Mouse (Mus musculus): Measurements from ENCODE around the gene Tmem202.

Tmem202 gene

DNA sequence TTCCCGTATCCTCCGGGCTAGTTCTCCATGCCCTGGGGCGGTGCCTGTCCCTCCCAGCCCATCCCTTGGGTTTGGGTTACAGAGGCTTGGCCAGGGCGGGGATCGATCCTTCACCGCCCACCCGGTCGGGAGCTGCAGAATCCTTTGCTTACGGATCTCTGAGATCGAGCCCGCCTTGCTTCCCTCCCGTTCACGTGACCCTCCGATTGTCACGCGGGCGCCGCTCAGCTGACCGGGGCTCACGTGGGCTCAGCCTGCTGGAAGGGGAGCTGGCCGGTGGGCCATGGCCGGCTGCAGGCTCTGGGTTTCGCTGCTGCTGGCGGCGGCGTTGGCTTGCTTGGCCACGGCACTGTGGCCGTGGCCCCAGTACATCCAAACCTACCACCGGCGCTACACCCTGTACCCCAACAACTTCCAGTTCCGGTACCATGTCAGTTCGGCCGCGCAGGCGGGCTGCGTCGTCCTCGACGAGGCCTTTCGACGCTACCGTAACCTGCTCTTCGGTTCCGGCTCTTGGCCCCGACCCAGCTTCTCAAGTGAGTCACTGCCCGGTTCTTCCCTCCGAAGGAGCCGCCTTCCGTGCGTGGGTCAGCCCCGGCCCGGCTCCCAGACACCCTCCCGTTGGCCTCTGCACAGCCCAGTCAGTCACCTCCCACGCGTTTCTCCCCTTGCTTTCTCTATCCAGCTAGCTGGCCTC is at the start of gene Tmem202, which contains the start of gene Hexa:
Gene Tmem202 (minus strand): TSS at position 407 of the 697 bp plus-strand sequence.
Gene Hexa (plus strand): TSS at position 100 of the 697 bp plus-strand sequence.
- peak; percentile 88 for DNase-seq

DNA sequence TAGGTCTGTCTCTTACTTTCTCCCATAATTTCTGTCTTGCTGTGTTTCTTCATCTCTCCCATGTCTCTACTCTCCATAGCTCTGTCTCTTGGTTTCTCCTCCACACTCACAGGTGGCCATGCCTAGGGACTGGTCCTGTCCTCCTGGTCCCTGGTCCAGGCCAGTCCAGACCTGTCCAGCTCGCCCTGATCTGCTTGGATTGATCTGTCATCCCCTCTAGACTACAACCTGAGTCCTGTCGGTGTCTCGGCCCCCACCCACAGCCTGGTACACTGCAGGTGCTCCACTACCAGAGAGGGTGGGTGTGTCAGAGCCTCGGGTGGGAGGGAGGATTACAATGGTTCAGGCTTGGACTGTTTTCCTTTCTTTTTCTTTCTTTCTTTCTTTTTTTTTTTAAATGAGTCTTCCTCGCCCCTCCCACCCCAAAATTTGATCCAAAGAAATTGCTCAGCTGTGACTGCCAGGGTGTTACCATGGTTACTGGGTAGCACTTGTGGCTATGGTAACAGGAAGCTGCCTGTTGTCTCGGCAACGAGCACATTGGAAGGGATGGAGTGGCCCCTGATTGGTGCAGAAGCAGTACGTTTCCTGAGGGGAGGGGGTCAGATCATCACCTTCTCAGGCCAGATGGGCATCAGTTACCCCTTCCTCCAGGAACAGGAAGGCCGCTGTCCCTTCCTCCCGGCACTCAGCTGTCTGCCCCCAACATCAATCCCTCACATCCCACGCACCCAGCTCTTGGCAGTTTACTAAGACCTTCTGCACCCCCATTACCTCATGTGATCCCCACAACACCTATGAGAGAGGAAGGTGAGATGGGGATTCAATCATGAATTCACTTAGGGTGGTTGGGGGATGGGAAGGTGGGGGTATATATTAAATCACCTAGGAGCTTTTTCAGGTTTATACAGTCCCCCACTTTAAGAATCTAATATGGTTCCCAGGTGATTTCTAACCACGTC is 49.3 kb upstream of the Tmem202 start:
- no peak for DNase-seq

DNA sequence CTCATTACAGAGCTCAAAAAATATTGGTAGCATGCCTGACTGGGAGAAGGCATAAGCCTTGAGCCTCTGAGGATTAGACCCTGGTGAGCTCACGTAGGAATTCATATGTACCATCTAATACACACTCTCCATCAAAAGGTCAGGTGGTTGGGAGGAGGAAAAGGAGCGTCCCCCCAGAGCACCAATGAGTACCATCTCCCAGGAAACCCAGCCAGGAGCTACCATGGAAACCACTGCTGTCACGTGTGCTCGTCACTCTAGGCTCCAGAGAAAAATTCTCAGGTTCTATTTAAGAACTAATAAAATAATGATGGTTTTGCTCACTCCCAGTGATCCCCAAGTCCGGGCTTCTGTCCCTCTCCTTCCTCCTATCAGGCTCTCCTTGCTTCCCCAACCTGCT is 48.6 kb upstream of the Tmem202 start:
- no peak for DNase-seq

DNA sequence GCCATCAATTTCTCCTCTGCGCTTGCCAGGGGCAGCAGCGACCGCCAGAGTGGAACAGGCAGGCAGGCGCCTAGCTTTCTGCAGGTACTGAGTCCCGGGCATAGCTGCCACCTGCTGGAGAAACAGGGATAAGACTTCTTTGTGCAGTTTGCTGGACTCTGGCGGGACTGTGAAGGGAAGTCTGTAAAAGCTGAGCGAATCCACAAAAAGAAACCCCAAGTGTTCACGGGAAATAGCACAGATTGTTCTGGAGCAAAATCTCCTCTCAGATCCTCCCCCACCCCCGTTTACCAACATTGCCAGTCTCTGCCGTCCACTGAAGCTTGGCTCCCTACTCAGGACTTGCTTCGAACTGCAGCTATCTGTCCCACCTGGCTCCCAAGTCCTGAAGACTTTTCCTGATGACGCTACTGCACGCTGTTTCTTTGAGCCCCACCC is 45.2 kb upstream of the Tmem202 start:
- peak; percentile 86 for DNase-seq

DNA sequence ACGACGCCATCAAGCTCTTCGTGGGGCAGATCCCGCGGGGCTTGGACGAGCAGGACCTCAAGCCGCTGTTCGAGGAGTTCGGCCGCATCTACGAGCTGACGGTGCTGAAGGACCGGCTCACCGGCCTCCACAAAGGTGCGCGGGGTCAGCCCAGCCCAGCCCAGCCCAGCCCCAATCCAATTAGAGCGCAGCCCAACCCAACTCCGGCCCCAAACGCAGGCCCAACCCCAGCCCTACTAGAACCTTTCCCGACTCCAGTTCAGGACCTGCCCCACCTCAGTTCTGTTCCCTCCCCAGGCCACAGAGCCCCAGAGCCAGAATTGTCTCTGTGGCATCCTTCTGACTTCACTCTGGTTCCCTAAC is 38.8 kb upstream of the Tmem202 start:
- no peak for DNase-seq

DNA sequence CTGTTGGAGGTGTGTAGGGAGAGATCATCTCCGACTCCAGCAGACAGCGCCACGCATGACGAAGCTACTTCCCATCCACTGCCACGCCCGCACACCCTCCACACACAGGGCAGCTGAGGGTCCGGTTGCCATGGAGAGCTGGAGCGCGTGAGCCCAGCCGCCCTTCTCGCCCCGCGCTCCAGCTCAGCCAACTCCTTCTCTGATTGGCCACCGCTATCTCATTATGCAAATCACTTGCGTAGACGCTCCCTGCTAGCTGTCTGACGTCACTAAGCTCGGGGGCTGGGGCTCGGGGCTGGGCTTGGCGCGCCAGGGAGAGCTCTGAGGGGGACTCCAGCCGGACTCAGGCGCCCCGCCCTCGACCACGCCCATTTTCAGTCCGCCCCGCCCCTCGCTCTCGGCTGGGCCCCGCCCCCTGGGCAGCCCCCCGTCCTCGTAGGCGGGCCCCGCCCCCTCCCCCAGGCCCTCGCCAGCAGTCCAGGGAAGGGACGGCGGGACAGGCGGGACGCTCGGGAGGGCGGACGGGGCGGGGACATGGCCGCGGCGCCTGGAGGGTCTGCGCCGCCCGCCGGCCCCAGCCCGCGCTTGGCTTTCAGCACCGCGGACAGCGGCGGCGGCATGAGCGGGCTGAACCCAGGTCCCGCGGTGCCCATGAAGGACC is 38.3 kb upstream of the Tmem202 start, which contains the start of gene Celf6:
Gene Celf6 (plus strand): TSS at position 74 of the 661 bp plus-strand sequence.
- peak; percentile 96 for DNase-seq

DNA sequence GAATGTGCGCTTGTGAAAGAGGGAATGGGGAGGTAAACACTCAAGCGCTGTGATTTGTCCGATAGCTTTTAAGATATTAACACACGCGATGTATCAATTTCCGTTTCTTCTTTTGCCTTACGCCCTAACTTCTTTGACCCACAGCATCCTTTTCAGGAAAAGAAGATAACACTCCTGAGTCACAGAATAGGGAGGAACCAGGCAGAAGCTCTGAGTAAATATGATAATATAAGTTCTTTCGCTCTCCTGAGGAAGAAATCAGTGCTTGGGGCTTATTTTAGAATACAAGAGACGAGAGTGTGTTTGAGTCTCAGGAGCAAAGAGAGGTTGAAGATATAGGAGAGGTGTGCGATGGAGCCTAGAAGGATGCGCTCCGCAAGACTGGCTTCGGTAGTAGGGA is 37.8 kb upstream of the Tmem202 start:
- DNase-seq: no peak

DNA sequence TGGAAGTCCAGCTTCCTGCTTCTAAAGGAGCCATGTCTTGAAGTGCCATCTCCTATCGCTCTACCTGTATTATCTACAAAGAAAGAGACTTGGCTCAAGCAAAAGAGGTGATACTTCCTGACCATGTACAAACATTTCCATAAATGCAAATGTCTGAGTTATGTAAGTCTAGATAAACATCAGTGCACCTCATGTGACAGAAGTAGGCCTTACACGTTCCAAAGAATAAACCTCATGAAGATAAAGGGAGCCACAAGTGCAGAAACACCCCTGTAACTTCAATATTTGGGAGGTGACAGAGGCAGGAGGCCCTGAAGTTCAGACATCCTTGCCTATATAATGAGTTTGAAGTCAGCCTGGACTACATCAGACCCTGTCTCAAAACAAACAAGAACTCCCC is 32.2 kb upstream of the Tmem202 start:
- DNase-seq: no peak

DNA sequence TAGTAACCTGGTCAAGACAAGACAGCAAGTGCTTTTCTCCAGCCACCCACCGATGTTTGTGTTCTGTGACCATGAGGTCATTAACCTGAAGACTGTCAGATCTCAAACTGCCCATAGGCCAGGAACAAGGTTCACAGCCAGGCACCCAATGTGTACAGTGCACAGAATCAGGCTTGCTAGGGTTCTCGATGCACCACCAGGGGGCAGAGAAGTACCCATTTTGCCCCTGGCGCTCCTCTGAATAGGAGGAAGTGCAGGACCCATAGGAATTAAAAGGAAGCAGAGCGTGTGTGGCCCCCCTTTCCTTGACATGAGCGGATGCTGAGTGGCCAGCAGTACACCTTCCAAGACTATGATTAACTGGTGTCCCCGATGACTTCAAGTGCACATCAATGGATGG is 27.5 kb upstream of the Tmem202 start:
- DNase-seq: peak; percentile 82

DNA sequence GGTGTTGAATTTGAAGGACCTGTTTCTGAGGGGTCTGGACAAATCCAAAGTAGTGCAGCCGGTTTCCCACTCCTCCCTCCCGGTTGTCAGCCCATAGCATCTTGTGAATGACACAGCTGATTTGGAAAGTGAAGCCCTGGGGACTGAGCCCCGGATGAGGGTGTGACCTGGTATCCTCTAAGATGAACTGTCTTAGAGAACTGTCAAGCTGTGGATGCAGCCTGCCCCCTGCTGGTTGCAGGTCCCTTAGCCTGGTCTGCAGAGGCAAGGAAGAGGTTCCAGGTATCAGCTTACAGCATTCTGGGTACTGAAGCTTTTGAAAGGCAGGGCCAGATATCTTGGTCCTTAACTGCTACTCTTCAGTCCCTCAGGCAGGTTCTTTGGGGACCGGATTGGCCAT is 26.0 kb upstream of the Tmem202 start:
- peak; percentile 88 for DNase-seq

DNA sequence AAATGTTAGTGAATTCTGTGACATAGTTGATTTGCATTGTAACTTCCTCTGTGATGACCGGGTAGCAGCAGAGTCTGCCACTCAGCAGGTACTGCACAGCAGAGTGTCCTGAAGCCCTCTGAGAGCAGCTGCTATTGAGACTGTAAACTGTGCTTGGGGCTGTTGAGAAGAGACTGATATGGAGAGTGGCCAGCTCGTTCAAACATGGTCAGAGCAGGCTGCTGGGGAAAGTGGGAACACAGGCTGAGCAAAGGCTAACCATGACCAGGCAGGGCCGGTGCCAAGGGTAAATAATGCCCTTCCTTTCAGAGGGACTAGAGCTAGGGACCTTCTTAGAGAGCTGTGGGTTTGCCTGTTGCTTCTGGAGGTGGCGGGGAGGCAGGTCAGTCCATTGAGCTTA is 14.1 kb upstream of the Tmem202 start:
- no peak for DNase-seq

DNA sequence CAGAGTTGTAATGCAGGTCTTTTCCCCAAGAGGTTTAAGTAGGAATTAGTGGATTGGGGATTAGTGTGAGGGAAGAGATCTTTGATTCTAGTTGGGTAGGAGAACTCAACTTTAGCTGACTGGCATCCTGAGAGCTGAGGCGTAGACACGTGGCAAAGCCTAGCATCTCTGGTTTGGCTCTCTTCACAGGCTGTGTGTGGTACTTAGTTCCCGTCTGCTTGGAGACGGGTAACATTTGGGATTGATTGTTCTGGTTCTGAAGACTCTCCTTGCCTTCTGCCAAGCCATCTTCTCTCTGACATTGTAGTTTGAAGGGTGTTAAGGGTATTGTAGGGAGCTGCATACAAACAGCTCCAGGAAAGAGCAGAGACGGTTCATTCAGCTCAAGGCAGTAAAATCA is 13.0 kb upstream of the Tmem202 start:
- no peak for DNase-seq

DNA sequence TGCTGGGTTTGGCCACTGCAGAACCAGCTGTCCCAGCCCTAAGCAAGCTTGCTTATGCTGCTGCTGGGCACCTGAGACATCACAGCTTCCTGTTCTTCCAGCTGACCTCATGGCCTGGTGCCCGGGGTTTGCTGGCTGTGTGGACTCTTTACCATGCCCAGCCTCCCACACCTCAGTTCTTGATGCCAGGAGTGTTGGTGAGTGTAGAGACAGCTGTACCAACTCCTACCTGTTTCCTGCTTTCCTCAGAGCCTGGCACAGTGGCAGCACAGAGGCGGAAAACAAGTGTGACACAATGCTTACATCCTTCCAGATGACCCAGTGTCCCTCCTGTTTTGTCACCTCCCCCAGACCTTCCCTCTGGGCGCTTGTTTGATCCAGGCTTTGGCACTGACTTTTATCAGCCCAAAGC is 12.0 kb upstream of the Tmem202 start:
- DNase-seq: peak; percentile 55

DNA sequence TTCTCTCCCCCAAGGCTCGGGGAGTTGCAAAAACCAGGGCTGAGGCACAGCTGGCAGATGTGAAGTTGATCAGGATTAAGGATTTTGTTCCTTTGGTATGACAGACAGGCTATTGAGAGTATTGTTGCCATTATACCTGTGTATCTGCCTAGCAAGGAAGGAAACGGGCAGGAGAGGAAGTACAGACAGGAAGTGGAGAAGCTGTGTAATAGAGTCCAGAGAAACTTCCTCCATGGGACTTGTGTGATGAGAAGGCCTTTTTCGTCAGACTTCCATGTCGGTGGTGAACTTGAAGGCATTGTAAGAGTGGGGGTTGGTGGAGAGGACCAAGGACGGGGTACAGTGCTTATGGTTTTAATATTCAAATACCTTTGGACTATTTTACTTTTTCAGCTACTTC is 11.4 kb upstream of the Tmem202 start:
- no peak for DNase-seq

DNA sequence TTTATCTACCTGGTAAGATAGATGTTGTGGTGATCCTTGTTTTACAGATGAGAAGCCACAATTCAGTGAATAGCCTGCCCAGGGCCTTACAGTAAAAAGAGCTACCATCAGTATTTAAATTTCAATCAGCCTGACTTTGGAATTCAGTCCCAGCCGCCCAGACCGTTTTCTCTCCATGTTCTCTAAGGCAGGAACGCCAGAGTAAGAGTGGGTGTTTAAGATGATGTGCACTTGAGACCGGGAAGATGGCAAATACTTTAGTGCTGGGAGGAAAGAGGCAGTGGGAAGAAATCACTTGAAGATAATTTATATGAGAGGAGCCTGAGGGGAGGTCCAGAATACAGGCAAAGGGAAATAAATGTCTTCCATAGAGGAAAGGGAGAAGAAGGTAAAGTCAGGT is 10.4 kb upstream of the Tmem202 start:
- no peak for DNase-seq

DNA sequence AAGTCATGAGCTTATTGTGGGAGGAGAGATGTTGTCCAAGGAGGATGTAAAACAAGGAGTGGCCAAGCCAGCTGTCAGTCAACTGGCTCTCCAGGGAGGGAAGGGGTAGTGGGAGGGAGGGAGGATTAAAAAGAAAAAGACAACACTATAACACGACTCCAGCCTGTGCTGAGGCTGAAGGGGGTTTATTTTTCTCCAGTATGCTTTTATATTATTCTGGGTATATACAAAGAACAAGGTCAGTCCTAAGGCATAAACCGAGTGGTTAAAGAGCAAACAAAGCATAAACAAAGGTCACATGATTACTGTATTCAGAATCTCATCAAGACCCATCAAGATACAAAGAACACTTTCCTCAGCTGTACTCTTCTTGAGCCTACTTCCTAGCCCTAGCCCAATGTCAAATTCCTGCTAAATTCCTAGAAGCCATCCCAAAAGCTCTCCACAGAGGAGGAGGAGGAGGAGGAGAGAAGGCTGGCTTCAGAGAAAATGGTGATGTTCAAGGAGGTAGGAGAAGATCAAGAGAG is 9.4 kb upstream of the Tmem202 start:
- DNase-seq: no peak

DNA sequence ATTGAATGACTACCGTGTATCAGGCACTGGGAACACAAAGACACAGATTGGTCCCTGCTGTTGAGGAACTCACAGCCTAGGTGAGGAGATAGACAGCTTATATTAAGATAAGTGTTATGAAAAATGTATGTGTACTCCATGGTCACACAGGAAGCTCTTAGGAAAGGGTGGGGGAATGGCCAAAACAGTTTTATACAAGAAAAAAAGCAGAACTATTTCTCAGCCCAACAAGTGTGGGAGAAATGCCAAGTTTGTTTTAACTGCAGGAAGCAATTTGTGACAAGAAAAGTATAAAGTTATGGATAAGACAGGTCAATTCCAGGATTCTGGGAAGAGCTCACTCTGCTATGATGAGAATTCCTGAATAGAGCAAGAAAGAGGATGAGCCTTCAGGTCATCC is 8.2 kb upstream of the Tmem202 start:
- DNase-seq: no peak

DNA sequence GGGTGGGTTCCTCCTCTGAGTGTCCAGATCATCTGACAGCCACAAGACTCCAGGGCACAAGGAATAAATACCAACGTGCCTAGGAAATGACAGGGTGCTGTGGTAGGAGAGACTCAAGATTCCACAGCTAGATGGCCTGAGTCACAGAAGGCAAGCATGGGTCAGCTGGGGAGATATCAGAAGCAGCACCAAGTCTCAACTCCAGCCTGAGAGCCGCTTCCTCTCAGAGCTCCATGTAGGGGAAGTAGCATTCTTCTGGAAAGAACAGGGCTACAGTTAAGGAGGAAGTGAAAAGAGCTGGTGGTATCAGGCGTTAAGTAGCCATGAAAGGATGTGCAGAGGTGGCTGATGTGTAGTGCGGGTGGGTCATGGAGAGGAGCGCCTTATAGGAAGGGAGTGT is 5.1 kb upstream of the Tmem202 start:
- no peak for DNase-seq

DNA sequence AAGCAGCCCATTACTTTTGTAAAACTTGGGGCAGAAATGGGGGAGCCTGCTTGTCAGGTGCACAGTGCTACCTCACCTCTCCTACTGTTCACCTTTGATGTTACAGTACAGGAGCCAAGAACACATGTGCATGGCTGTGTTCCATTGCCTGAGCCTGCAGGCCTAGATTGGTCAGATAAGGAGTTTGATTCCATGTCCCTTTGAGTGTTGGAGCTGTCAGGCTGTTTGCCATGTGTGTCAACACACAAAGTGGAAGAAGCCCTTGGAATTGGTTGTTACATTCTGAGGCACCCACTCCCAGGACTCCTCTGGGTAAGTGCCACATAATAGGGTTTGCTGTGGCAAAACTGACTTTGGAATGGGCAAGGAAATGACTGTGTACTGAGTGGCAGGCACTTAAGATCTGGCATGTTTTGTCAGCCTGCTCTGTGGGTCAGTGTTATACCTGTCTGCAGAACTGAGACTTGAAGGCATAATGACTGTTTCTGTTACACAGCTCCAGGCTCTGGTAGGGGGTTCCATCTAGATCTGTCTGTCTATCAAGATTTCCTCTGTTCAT is 3.2 kb upstream of the Tmem202 start:
- DNase-seq: no peak

DNA sequence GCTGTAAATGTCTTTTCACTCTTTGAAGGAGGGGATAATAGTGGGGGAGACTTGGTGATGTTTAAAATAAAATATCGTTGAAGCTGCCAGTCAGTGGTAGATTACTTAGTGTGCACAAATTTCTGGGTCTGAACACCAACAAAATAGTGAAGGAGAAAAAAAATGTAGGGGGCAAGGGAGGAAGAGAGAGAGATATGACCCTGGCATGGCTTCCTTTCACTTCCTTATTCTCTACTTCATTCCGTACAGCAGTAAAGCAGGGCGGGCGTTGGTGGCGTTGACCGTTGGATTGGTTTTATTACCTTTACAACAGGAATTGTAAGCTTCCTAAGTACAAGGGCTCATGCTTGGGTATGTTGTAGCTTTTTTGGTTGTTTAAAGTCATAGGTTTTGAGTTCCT is 2.0 kb upstream of the Tmem202 start:
- DNase-seq: no peak

DNA sequence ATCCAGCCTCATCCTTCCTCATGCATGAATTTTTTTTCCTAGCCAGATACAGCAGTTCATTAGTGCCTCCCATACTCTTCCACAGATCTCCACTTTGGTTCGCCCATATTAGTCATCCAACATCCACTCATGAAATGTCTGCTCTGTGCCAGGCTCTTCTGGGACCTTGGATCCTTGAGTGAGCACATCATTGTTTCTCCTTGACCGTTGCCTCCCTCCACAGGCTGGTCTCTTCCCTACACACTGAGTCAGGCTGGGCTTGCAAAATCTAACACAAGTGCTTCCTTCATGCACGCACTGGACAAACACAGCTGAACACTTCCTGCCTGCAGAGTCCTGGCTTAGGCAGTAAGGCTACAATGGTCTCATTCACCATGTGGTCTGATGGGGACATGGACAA is 2.0 kb downstream of the Tmem202 start:
- DNase-seq: no peak

DNA sequence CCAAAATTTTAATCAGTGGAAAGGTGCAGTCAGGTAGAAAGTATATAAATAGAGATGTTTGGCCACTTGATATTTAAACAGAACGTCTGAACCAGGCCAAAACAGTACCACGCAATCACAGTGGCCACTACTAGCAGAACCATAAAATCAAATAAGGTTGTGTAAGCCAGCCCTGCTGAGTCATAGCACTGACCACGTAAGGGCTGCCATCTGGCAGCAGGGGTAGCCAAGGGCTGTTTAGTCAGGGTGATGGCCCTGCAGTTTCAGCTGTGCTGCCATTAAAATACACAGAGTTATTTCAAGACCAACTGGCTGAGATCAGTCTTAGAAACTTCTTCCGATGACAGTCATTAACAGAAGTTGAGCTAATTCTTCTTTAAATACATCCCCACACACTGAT is 5.8 kb downstream of the Tmem202 start:
- no peak for DNase-seq

DNA sequence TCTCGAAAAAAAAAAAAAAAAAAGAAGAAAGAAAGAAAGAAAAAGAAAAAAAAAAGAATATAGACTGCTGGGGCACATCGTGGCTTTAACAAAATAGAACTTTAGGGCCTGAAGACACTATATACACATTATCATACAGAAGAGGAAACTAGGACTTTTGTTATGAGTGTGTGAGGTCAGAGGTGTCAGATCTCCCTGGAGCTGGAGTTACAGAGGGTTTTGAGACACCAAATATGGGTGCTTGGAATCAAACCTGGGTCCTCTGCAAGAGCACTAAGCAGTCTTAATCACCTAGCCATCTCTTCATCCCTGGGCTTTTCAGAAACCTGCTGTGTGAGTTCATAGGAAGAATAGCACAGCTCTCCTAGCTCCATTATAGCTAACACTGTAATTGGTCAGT is 6.2 kb downstream of the Tmem202 start:
- no peak for DNase-seq
